Mouse (Mus musculus) lung, embryonic 16.5 days (tissue): ENCODE data around the gene Cenpf. TPM values are rescaled to one million over a fixed set of nuclear protein-coding genes. Genes with fewer than 3 reads are reported as not detected.

Source experiments
- ATAC-seq: fragments of 200-750 bp; cut with Nextera tagmentation; 2 replicates; pipeline ENCODE4 v1.8.0; 2017; ENCODE audit warnings: low read depth, mild to moderate bottlenecking, moderate library complexity
- H3K27ac ChIP-seq: fragments of 300-500 bp; sonication (generic); 2 replicates; pipeline ENCODE4 v1.5.1; 2014; ENCODE audit warnings: mild to moderate bottlenecking, control low read depth, low read length
- H3K27me3 ChIP-seq: fragments of 300-500 bp; sonication (generic); 2 replicates; pipeline ENCODE4 v1.6.1; 2014; ENCODE audit warnings: low read depth, low read length, mixed read lengths; ENCODE audit not compliant: control insufficient read depth, insufficient read depth
- H3K36me3 ChIP-seq: fragments of 300-500 bp; sonication (generic); 2 replicates; pipeline ENCODE4 v1.6.1; 2014; ENCODE audit warnings: low read length; ENCODE audit not compliant: control insufficient read depth, insufficient read depth
- H3K4me1 ChIP-seq: fragments of 300-500 bp; sonication (generic); replicated peaks from 2 replicates; pipeline ENCODE4 v1.6.1; 2014; ENCODE audit warnings: low read length, mixed read lengths; ENCODE audit not compliant: control insufficient read depth, insufficient read depth
- H3K4me2 ChIP-seq: fragments of 300-500 bp; sonication (generic); 2 replicates; pipeline ENCODE4 v1.6.1; 2014; ENCODE audit warnings: low read depth, low read length, control low read depth
- H3K4me3 ChIP-seq: fragments of 300-500 bp; sonication (generic); 2 replicates; pipeline ENCODE4 v1.5.1; 2014; ENCODE audit warnings: mild to moderate bottlenecking, low read length, control low read depth
- H3K9ac ChIP-seq: fragments of 300-500 bp; sonication (generic); 2 replicates; pipeline ENCODE4 v1.6.1; 2014; ENCODE audit warnings: low read length, control low read depth
- H3K9me3 ChIP-seq: fragments of 300-500 bp; sonication (generic); 2 replicates; pipeline ENCODE4 v1.6.1; 2016; ENCODE audit warnings: low read length; ENCODE audit not compliant: control insufficient read depth
- WGBS: fragments of 180-500 bp; shearing (Covaris S2); extraction: QIAGEN DNeasy Blood & Tissue Kit; methylation state at CpG from one replicate; pipeline ENCODE4 v1.1.7; 2014; 5-methylcytosine and 5-hydroxymethylcytosine counted together
- polyA plus RNA-seq: library from polyadenylated mRNA; unstranded; fragments of >200 nt; fragmentation: Nextera tagmentation; extraction: Ambion mirVana; gene quantifications from 2 replicates; pipeline ENCODE4 v1.2.1, GENCODE M21; 2015

Cenpf gene
- polyA plus RNA-seq, 1 experiment from 2014 or later, result 94.9 TPM

DNA sequence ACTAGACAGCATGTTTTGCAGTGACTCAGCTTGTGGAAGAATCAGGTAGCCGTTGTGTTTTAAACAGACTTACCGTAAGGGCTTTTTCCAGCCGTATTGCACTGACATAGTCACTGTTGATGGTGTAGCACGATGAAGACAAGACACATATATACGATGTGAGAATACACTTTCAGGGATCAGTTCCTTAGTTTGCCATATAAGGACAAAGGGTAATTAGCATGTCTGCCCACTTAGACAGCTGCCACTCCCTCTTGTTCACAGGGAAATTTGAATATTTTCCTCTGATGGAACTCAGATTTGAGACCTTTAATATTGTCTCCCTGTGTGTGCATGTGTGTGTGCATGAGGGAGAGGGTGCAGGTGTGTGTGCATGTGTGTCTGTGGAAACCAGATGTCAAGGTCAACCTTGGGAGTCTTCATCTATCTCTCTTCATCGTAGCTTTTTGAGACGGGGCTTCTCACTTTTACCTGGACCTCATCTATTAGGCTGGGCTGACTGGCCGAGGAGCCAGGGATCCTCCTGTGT, 82.2 kb downstream of the Cenpf start:
- H3K27ac ChIP-seq, result no peak overlapping the region
- H3K27me3 ChIP-seq, result no peaks in the 10 kb centered on the region
- H3K4me2 ChIP-seq, result no peak overlapping the region
- no peak for ATAC-seq
- no peaks in the 10 kb centered on the region for H3K36me3 ChIP-seq
- H3K9ac ChIP-seq, result no peak overlapping the region
- no peak overlapping the region for H3K4me3 ChIP-seq
- WGBS, result 82% methylated on average over 8 of the region's 8 CpGs
- H3K4me1 ChIP-seq, result no peaks in the 10 kb centered on the region
- H3K9me3 ChIP-seq, result no peaks in the 10 kb centered on the region

GRCm38 (mm10) chr1:189597096-189597495, 90.8 kb downstream of the Cenpf start:
- Histone ChIP-seq H3K4me3 (no peak overlapping the region), H3K4me2 (no peak overlapping the region), H3K27ac (no peak overlapping the region), H3K9ac (no peak overlapping the region), H3K4me1 (no peaks in the 10 kb centered on the region), H3K9me3 (no peaks in the 10 kb centered on the region), H3K27me3 (no peaks in the 10 kb centered on the region), H3K36me3 (no peaks in the 10 kb centered on the region)
- ATAC-seq, result no peak
- WGBS, result 79% methylated on average over 3 of the region's 3 CpGs

Other genes starting within 250 kb of the Cenpf start
- 7.4 and 7.9 TPM in 2 replicates for gene Ptpn14, start 40.2 kb upstream of the Cenpf start, polyA plus RNA-seq
- gene Smyd2, start 234.3 kb upstream of the Cenpf start, polyA plus RNA-seq, result 75.6 and 80.3 TPM in 2 replicates